Mouse (Mus musculus) lung, postnatal 36 days (tissue): ENCODE results near the gene Rims1.

Source experiments
- DNase-seq: peaks from one replicate; pipeline ENCODE4 v3.0.0; 2022; ENCODE audit warnings: mixed read lengths

Rims1 gene

DNA sequence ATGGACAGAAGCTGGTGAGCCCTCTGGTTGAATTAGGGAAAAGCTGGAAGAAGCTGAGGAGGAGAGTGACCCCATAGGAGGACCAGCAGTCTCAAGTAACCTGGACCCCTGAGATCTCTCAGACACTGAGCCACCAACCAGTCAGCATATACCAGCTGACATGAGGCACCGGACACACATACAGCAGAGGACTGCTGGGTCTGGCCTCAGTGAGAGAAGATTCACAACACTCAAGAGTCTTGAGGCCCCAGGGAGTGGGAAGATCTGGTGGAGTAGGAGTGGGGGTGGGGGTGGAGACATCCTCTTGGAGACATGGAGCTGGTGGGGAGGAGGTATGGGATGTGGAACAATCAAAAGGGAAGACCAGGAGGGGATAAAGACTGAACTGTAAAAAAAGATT lies 233.1 kb downstream of the Rims1 start:
- DNase-seq, result no peak

DNA sequence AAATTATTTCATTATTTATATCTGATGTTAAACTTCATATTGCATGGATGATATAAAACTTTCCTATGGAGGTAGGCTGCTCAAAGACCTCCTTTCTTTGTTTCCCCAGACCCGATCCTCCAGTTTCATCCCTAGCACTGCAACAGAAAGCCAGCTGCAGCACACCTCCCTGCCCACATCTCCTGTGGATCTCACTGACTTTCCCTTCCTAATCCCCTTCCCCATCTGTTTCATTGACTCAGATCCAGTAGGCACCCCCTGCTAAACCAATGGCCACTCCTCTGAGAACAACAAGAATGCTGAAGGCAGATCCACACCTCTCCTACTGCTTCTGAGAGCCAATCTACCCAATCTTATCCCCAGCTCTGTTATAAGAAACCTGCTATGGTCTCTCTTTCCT lies 259.5 kb downstream of the Rims1 start:
- DNase-seq, result no peak

DNA sequence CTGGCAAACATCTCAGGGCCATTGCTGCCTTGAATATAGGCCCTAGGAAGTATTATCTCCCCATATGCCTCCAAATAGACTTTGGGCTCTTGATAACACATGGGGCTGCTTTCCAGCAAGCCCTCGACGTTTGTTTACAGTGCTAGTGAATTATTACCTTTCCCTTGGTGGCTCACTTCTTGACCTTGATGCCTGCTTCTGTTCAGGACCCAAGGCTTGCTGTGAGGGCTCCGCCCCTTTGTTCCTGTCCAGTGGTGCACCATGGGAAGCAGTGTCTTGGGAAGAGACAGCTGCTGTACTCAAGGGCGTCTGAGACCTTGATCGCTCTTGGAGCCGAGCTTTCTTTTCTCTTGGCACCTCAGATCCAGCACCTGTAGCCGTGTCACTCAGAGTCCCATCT lies 267.7 kb downstream of the Rims1 start:
- no peak for DNase-seq

DNA sequence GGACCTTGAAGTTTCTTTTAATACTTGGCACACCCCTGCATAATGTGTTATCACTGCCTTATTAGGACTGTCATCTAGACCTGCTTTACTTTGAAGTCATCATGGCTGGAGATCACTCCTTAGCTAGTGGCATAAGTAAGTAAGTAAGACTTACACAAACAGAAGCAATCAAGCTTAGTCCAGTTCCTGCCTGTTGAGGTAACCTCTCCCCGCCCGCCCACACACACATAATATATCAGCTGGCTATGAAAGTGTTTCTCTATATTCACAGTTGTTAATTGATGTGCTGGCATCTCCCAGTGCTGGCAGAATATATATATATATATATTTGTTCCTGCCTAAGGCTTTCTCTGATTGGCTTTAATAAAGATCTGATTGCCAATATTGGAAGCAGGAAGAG lies 269.0 kb downstream of the Rims1 start:
- DNase-seq, result no peak

DNA sequence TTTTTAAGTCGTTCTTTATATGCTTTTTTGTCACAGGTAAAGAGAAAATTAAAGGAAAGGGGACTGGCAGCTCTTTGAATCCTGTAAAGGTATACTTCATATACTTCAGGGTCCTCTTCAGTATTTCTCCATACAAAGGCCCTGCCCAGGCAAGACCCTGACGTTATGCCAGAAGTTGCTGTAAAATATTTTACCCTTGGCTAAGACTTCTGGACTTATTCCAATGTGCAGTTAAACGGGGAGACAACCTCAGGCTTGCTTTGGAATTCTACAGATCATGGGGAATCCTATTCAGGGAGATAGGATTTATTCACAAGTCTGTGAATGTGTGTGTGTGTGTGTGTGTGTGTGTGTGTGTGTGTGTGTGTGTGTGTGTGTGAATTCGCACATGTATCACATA lies 270.7 kb downstream of the Rims1 start:
- no peak for DNase-seq

DNA sequence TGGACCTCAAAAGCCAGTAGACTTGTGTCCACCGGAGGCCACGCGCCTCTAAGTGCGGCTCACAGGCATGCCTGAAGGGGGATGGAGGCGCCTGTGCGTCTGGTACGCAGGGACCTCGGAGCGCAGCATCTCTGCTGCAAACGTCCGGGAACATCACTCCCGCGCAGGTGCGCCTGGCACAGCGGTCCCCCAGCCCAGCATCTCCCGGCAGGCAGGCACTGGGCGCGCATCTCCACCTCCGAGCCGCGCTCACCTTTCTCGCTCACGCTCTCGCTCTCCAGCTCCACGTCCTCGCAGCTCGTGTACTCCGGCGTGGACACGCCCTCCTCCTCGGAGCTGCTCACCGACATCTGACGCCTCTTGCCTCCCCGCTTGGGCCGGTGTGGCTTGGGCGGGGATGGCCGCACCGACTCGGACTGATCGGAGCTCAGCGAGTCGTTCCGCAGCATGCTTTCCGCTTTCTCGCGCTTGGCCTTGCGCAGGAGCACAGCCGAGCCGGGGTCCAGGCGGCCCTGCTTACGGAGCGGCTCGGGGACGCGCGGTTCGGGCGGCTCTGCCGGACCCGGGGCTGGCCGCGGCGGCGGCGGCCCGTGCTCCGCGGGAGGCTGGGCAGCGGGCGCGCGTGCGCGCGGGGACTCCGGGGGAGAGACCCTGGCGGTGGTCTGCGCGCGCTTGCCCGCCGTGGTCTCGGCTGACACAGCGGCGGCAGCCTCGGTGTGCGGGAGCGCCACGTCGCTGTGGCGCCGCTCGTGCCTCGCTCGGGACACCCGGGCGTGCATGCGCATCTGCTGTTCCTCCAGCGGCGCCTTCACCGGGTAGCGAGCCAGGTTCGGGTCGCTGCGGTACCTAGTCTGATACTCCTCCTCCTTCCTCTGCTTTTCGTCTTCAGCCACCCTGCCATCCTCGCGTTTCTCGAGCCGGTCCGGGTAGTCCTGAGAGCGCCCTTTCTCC lies 272.4 kb downstream of the Rims1 start:
- DNase-seq, result no peak

DNA sequence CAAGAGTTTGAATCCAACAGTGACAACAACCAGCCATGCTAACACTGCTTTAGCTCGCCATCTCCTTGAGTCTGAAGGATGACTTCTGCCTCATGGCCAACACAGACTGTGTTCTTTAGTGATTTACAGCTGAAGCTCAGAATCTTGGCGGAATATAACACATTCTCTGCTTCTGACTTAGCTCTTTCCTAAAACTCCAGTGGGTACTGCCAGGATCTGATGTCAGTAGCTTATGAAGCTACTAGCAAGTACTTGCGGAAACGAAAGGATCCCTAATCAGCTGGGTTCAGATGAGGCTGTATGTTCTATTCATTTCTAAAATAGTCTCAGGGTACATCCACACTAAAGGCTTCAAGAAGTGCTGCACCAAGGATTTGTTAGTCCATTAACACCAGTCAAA lies 290.7 kb downstream of the Rims1 start:
- DNase-seq, result no peak

DNA sequence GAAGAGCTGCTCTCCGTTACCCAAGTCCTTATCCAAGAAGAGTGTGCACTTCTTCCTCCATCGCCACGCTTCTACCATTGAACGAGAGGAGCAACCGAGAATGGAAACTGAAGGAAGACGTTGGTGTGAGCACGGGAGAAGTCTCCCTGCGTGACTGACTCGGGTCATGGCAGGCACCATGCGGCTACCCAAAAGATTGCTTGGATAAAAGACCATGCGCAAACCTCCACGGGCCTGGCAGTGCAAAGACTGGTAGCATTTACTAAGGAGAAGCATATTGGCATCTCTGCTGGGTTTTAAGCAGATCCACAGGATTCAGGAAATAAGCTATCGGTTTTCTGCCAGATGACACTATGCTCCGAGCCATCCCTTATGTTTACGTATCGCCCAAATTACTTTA lies 293.4 kb downstream of the Rims1 start:
- DNase-seq, result no peak

DNA sequence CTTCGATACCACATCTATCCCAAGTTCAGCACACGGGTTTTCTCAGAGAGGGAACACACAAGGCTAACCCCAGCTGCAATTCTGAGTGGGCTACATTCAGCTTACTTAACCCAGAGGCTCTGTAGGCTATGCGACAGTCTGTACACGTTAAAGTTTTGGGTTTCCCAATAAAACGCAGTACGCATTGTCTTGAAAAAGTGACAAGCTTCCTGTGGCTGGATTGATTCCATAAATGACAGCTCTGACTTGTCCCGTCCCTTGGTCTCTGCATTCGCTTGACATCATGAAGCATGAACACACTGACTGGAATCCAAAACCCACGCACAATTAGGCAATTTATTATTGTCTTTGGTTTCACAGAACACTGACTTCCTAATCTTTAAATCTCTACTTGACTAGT lies 294.2 kb downstream of the Rims1 start:
- DNase-seq, result no peak

DNA sequence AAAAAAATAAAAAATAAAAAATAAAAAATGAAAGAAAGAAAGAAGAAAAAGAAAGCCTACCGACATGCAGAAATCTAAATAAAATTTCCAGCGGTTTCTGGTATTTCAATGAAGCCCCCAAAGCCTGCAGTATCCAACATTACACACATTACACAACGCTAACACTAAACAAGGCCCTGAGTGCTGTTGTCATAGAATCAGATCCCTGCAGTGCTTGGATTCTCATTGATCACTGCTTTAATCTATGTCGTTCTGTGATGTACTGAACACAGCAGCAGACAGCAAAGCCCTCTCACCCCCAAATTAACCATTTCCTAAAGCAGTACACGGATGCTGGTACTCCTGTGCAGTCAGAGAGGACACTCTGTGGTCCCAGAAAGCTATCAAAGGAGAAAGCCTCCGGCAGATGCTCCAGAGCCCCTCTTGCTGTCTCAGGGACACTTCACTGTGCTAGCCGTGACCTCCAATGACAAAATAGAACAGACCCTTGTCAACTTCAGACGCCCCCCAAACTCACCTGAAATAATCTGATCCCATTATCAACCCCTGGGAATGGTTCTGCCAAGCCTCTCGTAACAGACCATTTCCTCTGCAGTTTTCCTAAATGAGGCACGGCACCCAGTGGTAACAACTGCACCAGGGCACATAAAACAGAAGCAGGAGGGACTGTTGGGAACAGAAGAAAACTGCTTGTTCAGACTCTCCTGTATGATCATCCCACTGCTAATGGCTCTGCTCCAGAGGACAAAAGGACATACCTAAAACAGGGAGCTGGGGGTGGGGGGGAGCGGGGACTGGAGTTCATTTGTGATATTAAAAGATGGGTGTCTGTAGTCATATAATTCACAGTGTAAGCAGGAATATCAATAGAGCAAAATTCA lies 296.8 kb downstream of the Rims1 start:
- no peak for DNase-seq

DNA sequence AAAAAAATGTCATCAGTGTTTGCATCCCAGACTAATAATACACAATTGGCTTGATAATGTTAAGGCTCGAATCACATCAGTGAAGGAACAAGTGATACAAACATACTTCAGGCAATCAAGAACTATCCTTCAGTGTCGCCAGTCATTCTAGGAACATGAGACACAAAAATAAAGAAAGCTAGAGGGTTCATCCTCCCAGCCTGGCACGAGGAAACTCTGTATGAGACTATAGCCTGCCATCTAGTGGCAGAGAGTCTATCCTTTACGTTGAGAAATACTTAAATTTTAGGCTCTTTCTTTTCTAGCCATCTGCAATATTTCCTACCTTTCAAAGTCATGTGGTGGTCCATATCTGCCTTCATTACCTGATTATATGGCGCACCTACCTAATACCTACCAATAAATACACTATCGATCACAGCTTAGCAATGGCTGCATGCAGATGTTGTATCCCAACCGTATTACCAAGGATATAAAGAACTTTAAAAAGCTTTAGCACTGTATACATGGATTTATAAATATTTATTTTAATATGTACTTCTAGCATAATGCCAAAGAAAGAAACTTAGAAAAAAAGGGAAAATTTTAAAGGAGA lies 318.4 kb downstream of the Rims1 start:
- DNase-seq, result peak; percentile 8

DNA sequence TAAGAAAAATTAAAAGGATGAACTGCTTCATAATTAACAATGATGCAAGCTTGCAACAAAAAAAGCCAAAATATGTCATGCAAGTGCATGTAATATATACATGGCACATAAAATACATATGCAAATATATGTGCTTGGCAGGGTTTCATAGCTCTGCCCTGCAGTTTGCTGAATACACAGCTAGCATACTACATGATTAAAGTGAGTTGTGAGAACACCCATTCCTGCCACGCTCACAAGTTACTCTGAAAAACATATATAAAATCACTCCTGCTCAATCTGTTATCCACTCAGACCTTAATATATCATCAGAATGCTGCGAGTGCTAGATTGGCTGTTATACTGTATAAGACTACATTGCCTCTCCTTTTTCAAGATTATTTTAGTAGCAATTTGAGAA lies 329.6 kb downstream of the Rims1 start:
- DNase-seq, result no peak

DNA sequence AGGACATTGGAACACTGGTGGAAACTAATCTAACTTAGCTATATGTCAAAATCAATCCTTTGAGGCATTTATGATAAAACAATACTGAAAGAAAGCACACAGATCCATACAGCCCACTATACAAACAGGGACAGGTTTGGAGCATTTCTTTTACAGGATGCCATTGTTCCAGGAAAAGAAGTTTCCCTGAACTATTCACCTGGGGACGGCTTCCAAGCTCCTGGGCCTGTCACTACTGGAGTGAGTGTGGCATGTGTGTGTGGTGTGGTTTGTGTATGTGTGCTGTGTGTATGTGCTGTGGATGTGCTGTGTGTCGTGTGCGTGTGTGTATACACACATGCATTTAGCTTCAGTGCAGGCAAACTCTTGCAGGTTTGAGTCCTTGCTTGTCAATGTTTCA lies 338.8 kb downstream of the Rims1 start:
- DNase-seq, result no peak

DNA sequence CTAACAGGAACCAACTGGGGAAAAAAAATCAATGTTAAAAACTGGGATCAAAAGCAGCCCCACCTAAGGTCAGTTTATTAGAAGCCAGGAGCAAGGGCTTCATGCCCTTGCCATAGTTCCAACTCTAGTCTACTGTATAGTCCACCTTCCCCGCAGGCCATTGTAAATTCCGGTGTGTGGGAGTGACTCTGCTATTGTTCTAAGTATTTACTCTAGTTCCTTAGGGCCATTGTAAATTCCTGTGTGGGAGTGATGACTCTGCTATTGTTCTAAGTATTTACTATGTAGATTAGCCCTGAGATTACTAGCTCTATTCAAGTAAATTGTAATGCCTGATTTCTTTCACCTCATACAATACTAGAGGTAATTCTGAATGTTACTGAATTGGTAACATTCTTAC lies 339.2 kb downstream of the Rims1 start:
- no peak for DNase-seq

DNA sequence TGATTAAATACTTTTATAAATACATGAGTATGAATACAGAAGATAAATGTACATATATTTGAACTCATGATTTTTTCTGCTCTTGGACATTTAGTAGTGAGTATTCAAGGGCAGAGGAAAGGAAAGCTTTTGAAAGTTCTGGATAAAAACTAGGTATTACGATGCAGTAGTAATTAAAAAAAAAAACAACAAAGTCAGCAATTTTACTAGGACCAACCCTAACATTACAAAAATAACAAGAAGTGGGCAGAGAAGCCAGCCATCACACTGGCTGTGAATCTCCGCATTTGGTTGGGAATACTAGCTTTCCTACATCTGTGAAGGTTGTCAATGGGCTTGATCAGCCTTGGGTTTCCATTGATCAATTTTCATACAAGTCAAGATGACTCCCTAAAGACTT lies 381.8 kb downstream of the Rims1 start:
- DNase-seq, result no peak

DNA sequence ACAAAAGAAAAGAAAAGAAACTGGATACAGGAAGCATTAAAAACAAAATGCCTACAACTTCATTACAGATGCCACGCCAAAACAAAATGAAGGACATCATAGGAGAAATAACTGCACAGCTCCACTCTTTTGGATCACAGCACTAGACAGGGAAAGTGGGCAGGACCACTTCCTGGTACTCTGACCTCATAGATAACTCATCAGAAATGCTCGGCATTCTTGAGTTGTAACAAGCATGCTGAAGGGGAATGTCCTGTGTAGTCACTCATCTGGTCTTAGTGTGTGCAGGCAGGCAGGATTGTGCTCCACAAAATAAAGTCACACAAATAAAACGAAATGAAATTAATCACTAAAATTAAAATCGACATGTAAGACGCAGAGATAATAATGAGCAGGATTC lies 383.7 kb downstream of the Rims1 start:
- no peak for DNase-seq

DNA sequence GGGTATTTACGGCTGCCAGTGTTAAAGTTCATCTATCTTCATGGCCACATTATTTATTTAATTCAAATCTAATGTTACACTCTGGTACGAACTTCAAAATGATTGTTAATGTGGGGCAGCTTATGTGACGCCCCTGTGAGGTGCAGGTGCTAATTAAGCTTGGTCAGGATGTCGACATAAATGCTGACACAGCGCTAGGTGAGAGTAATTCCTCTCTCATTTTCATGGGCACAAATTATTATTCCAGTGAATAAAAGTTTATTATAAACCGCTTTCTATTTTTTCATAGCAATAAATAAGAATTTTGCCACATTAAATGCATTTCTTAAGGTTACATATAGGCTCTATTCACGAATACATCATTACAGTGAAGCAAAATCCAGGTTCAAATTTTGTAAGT lies 395.6 kb downstream of the Rims1 start:
- DNase-seq, result no peak

DNA sequence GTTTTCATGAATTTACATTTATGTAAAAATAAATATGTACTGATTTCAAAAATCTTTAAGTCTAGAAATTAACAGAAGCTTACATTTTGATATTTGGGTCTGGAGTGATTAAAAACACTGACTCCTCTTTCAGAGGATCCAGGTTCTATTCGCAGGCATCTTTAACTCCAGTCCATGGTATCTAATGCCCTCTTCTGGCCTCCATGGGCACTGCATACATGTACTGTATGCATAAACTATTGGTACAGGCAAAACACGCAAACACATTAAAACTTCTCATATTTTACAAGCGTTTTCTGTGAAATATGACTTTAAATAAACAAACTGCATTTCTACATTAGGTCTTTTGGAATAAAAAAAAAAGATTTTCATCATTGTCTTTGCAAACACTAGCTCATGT lies 419.4 kb downstream of the Rims1 start:
- DNase-seq, result peak; percentile 14

DNA sequence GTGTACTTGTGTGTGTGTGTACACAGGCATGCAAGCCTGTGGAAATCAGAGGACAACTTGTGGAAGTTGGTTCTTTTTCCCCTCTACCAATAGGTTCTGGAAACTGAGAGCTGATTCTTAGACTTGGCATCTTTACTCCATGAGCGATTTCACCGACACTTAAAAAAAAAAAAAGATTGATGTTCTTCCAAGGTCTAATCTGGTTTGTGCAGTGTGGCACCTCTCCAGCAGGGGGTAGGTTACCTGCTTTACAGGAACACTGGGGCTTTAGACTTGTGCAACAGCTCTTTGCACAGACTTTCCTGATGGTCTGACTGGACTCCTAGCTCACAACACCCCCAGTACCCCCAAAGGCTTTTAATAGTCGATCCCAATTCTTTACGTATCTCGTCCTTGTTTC lies 428.1 kb downstream of the Rims1 start:
- no peak for DNase-seq

DNA sequence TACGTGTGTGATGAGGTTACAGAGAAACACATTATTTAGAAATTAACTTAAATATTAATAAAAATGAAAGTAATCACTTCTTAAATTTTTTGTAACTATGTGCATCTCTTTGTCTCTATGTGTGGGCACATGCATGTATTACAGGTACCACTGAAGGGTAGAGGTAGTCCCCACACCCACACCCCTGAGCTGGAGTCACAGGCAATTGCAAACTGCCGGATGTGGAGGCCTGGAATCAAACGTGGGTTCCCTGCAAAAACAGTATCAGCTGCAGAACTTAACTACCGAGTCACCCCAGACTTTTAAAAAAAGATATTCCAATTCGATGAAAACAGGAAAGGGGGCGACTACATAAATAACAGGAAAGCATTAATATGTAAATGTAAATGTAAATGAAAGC lies 428.7 kb downstream of the Rims1 start:
- DNase-seq, result no peak

DNA sequence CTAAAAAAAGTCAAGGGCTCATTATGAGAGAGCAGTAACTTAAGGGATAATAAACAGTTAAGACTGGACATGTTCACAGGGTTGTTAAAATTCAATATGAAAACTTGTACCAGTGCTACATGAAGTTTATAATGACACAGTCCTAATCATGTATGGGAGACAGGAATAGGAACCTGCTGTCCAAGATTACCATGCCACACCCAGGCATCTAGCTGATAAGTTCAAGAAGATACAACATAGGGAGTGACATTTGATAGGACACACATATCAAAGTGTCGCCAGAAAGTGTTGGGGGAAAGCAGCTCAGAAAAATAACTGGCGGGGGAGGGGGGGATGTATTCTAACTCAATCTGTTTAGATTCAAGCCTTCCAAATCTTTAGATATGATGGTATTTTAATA lies 449.6 kb downstream of the Rims1 start:
- no peak for DNase-seq

DNA sequence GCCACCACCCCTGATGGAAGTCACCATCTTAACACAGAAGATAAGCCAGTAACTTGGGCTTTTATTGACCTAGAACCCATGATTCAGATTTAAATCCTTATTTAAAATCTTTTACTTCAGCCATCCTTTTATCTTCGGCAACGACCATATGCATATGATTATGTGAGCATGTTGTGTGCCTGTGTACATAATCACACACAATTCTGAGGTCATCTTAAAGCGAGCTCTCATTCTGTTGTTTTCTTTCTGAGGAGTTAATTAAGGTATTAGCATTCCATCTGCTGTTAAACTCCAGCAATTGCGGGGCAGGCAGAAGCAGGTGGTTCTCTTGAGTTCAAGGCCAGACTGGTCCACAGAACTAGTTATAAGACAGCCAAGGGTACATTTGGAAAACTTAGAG lies 452.1 kb downstream of the Rims1 start:
- no peak for DNase-seq

DNA sequence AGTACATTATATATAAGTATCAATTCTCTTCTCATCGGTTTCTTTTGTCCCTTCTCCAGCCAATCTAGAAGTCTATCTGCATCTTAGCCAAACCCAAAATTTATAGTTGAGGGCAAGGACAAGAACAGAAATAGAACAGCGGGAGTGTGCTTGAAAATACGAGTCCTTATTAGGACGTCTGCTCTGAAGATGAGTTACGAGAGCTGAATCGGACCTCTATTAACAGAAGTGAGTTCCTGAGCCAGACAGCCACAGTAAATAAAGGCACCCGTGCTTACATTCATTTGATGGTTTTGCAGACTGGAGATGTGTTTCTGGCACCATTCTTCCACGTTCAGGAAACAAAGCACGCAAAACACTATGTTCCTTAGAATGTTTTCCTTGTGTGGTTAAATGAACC lies 466.9 kb downstream of the Rims1 start:
- DNase-seq, result no peak
